In genomic region chr11:12291654-12291935, GRCm38 (mm10) we compare ENCODE assay signal across 15 mouse cellular contexts.
DNase-seq lines count a peak whose midpoint lies in the region; ATAC-seq and TF ChIP-seq lines count a peak whose summit lies in the region.
"Had no signal": no experiment of that assay in that cellular context is flagged by ENCODE, and none has a peak within 500 bp of the region (broad histone marks: within the 10 kb centered on the region; RNA-seq: fewer than 3 reads in every experiment).

No protein-coding gene starts in this region.

- peak; percentile 36; the same call in 1 of the 2 replicates for ATAC-seq in cerebellum, adult (ENCODE audit: insufficient number of reproducible peaks, low FRiP score, low TSS enrichment)
- ATAC-seq in heart, embryonic 12.5 days (ENCODE audit: insufficient number of reproducible peaks, low FRiP score): 0 out of 2 replicates have a peak, but pooled peaks have one; percentile 9
- peak; percentile 57; the same call in 1 of the 2 replicates for ATAC-seq in neural tube, embryonic 14.5 days (ENCODE audit: low read depth)
- no peak for ATAC-seq in neural tube, embryonic 15.5 days (ENCODE audit: low FRiP score)
- ATAC-seq: activated CD4-positive, CD25-positive, alpha-beta regulatory T cell, adult 4 months; inflammation-experienced regulatory T-cells, adult 6 months had no signal

- DNase-seq in cerebellum, postnatal 10 days: no peak
- DNase-seq in heart, postnatal 25 days (ENCODE audit: low spot score): no peak
- DNase-seq in layer of hippocampus, adult 2 months (ENCODE audit: low spot score in 2 of 2): no peak
- no peak for DNase-seq in layer of hippocampus, adult 11-12 months (ENCODE audit: low spot score)

- H3K9ac ChIP-seq in heart, embryonic 12.5 days: no peak overlapping the region
- no peak overlapping the region for H3K9ac ChIP-seq in neural tube, embryonic 14.5 days (replicated peaks; ENCODE audit: low read depth, low read length)
- no peak overlapping the region for H3K9ac ChIP-seq in neural tube, embryonic 15.5 days (replicated peaks)
- H3K9ac ChIP-seq: embryonic facial prominence, embryonic 15.5 days; kidney, embryonic 15.5 days had no signal

- no peaks in the 10 kb centered on the region for H3K9me3 ChIP-seq in heart, embryonic 12.5 days (replicated peaks)
- no peaks in the 10 kb centered on the region for H3K9me3 ChIP-seq in neural tube, embryonic 14.5 days (ENCODE audit: control insufficient read depth, low read length)
- H3K9me3 ChIP-seq in neural tube, embryonic 15.5 days (replicated peaks): no peaks in the 10 kb centered on the region
- H3K9me3 ChIP-seq: embryonic facial prominence, embryonic 15.5 days; kidney, embryonic 15.5 days; midbrain, embryonic 10.5 days had no signal

- 29% methylated on average over 3 of the region's 3 CpGs for WGBS in heart, embryonic 12.5 days
- WGBS in neural tube, embryonic 14.5 days: 33% methylated on average over 3 of the region's 3 CpGs
- 32% methylated on average over 3 of the region's 3 CpGs for WGBS in neural tube, embryonic 15.5 days

- no peak overlapping the region for H3K4me2 ChIP-seq in heart, embryonic 12.5 days
- H3K4me2 ChIP-seq in neural tube, embryonic 14.5 days (ENCODE audit: low read depth, low read length): no peak overlapping the region
- H3K4me2 ChIP-seq in neural tube, embryonic 15.5 days: no peak overlapping the region
- H3K4me2 ChIP-seq: embryonic facial prominence, embryonic 15.5 days; kidney, embryonic 15.5 days; liver, embryonic 11.5 days had no signal

- TF ChIP-seq CTCF in layer of hippocampus, adult 2 months (conservative IDR thresholded peaks at IDR 0.05): peak; percentile 21; the same call in 1 of the 2 replicates

- no peaks in the 10 kb centered on the region for H3K36me3 ChIP-seq in heart, embryonic 12.5 days
- H3K36me3 ChIP-seq in neural tube, embryonic 14.5 days (ENCODE audit: control insufficient read depth, insufficient read depth, low read length): no peaks in the 10 kb centered on the region
- no peaks in the 10 kb centered on the region for H3K36me3 ChIP-seq in neural tube, embryonic 15.5 days
- H3K36me3 ChIP-seq: embryonic facial prominence, embryonic 15.5 days; kidney, embryonic 15.5 days; midbrain, embryonic 10.5 days had no signal

- H3K4me1 ChIP-seq in heart, embryonic 12.5 days (replicated peaks): peaks cover 14% of the 10 kb centered on the region
- H3K4me1 ChIP-seq in neural tube, embryonic 14.5 days (ENCODE audit: control insufficient read depth, insufficient read depth, low read length): no peaks in the 10 kb centered on the region
- H3K4me1 ChIP-seq in neural tube, embryonic 15.5 days: peaks cover 9% of the 10 kb centered on the region
- H3K4me1 ChIP-seq: embryonic facial prominence, embryonic 15.5 days; kidney, embryonic 15.5 days; midbrain, embryonic 10.5 days had no signal

- 0 out of 2 replicates have a peak, but pooled peaks cover 4% of the 10 kb centered on the region for H3K27me3 ChIP-seq in heart, embryonic 12.5 days (replicated peaks)
- H3K27me3 ChIP-seq in neural tube, embryonic 14.5 days (ENCODE audit: control insufficient read depth, insufficient read depth, low read length): no peaks in the 10 kb centered on the region
- no peaks in the 10 kb centered on the region for H3K27me3 ChIP-seq in neural tube, embryonic 15.5 days (replicated peaks)
- H3K27me3 ChIP-seq: embryonic facial prominence, embryonic 15.5 days had no signal

- H3K4me3 ChIP-seq in heart, embryonic 12.5 days: no peak overlapping the region
- no peak overlapping the region for H3K4me3 ChIP-seq in layer of hippocampus, adult 2 months
- H3K4me3 ChIP-seq in neural tube, embryonic 14.5 days (ENCODE audit: low read depth, low read length): no peak overlapping the region
- H3K4me3 ChIP-seq in neural tube, embryonic 15.5 days (replicated peaks): no peak overlapping the region
- H3K4me3 ChIP-seq: embryonic facial prominence, embryonic 15.5 days; kidney, embryonic 15.5 days; midbrain, embryonic 10.5 days had no signal

- no peak overlapping the region for H3K27ac ChIP-seq in heart, embryonic 12.5 days (ENCODE audit: poor library complexity, severe bottlenecking)
- H3K27ac ChIP-seq in layer of hippocampus, adult 2 months: no peak overlapping the region
- H3K27ac ChIP-seq in neural tube, embryonic 14.5 days (ENCODE audit: low read depth, low read length): no peak overlapping the region
- no peak overlapping the region for H3K27ac ChIP-seq in neural tube, embryonic 15.5 days (replicated peaks)
- H3K27ac ChIP-seq: embryonic facial prominence, embryonic 15.5 days; kidney, embryonic 15.5 days; macrophage had no signal

- intact Hi-C loops in heart, postnatal 25 days (cut with DNase I): loop anchor here (1.0 to 5.0 kb wide), 3 partner anchors 66 to 471 kb away; no protein-coding TSS in a partner anchor
